Mouse (Mus musculus) embryo, embryonic 10.5 days (tissue): Measurements from ENCODE around the gene Adgrl2.
A peak's percentile ranks its signal among the peaks of the same experiment; 100 is the strongest.

Experiments used
- DNase-seq: peaks from one replicate; pipeline ENCODE4 v3.0.0-alpha.2; 2015; ENCODE audit warnings: low spot score

Gene Adgrl2

DNA sequence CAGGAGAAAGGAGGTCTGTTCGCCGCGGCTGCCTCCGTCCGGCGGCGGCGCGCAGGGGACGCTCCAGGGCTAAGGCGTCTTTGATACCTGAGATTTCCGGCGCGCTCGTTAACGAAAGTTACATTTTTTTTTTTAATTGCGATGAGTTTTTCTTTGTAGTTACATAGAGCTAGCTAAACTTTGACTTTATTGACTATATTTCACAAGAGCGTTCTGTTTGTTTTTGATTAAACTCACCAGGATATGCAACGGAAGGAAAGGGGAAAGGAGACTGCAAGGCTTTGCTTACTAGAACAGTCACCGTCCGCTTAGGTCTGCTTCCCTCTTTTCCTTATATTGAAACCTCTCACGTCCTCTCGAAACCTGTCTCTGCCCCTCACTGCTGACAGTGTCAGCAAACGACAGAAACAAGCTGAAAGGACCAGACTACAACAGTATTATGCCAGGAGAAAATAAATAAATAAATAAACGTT lies at the start of gene Adgrl2:
TSS of gene Adgrl2 (minus strand) at position 25 of the 473 bp plus-strand sequence.
- DNase-seq = no peak

DNA sequence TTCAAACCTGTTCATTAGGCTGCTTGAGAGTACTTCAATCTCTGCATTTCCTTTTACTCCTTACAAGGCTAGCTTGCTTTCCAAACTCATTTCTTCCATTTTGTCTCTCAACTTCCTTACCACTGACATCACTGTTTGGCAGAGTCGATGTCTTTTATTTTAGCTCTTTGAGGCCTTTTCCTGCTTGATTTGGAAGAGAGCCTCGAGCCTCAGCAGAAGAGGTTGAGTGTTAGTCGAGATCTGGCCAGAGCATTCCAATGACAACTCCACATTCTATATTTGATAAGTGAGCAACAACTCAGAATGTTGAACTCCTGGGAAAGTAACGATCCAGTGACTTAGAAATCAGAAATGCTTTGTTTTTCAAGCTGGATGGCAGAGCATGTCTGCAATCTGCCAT lies 48.4 kb upstream of the Adgrl2 start:
- DNase-seq = no peak

DNA sequence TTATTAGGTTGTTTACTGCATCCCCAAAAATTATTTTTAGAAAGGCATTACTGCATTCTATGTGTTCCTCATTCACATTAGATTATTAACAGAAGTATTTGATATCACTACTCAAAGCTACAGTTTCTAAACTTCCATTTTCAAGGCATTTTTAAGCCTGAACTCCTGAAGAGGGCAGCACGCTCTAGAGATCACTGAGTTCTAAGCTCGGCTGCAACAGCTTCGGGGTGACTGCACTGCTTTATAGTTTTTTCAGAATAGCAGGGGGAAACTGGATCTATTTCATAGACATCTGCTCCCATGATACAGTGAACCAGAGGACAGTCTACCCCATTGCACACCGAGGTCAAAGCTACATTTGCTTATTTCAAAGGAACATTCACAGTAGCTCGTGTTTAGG lies 29.6 kb upstream of the Adgrl2 start:
- DNase-seq = peak; percentile 37

DNA sequence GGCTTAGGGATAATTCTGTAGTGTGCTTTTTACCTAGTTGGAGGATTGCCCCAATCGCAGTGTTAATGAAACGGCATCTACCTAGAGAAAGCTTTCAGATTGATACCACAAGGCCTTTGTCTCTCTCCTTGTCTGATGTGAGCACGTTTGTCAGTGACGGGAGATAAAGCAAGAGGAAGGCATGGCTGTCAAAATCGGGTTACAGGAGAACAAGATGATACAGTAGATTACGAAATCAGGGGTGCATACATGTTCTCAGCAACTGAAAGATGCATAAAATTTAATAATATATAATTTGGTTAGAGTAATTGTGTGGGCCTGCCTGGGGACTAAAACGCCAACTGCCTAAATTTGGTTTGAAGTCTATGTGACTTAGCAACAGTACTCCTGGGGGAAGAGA lies 19.0 kb upstream of the Adgrl2 start:
- no peak for DNase-seq

DNA sequence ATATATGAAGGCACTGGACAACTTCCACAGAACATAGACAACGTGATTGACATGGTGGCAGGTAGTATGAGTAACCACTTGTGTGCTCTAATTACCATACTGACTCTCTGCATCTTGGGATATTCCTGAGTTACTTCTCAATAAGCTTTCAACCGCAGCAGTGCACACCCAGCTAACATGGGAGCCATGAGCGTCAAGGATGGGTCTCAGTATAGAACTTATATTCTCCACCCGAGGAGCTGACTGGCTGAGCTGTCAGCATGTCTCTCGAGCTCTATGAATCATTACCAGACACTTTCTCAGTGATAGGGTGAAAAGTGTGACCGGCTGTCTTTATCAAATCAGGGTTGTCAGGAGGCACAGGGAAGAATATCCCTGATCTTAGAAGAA lies 18.3 kb upstream of the Adgrl2 start:
- no peak for DNase-seq

DNA sequence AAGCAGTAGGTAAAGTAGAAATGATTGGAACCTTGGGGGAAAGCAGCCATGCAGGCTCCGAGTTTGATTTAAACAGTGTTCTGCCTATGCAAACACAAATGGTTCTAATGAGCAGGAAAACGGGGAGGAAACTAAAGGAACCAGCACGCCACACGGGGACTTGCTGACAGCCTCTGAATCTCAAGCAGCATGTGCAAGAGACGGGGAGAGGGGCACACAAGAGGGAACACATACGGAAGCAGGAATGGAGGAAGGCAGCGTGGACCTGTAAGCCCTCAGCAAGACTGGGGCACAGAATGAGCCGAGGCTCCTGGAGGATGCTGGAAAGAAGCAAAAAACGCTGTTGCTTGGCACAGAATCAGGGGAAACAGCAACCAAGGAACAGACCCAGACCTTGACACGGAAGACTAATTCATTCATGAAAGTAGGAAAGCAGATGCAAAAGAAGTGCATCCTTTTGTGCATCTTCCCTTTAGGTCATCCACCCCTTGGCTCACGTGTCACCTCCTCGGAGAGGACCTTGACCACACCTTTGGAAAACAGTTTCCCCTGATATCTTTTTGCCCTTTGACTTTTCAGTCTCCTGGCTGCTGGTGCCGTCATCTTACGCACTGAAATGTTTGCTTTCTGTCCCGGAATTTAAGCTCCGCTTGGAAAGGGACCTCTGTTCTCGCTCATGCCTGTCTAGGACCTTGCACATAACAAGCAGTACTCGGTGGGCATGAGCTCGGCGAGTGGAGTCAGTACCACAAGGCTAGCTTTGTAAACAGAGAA lies 17.7 kb upstream of the Adgrl2 start:
- no peak for DNase-seq

DNA sequence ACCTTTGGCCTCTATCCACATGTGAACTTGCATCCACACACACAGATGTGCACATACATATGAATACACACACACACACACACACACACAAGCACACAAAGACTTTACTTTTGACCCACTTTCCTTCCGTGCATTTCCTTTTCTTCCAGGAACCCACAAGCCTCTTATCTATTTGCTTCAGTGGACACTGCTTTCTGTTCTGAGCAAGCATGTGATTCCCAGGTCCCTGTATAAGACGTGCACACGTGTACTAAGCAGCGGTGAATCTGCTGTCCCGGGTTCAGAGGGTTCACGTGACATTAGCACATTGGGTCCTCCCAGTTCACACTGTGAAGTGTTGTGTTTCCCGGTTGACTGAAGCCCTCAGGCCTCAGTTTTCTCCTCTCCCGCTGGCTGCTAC lies 11.0 kb upstream of the Adgrl2 start:
- peak; percentile 31 for DNase-seq

DNA sequence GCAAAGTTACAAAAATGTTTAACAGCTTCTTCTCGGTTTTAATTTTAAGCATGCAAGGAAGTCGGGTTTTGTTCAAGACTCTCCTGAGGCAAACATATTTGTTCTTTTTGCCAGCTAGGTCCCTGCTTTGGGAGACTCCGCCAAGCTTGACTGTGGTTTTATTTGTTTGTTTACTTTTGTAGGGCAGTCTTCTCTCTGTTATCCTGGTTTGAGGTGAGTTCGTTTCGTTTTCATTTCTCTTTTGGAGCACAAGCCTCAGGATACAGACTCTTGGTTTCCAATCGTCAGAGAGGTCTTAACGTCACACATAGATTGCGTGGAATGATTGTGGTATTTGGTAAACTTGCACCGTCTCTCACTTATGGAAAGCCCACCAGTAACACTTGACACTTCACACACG lies 8.3 kb upstream of the Adgrl2 start:
- no peak for DNase-seq

DNA sequence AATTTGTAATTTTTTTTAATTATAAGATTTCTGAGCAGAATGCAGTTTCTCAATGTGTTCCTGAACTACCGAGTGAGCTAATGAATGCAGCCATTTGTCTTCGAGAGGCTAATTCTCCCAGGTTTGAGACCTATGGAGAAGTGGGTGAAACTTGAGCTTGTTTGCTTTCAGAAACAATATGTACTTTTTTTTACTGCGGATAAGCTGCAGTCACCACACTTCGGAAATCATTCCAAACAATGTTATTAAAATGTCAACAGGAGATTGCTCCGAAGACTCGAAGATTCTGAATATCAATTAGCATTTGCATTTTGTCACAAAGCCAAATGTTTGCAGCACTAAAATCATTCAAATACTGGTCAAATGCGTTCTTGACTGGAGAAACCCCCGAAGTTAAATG lies 701 bp upstream of the Adgrl2 start:
- DNase-seq = peak; percentile 55

DNA sequence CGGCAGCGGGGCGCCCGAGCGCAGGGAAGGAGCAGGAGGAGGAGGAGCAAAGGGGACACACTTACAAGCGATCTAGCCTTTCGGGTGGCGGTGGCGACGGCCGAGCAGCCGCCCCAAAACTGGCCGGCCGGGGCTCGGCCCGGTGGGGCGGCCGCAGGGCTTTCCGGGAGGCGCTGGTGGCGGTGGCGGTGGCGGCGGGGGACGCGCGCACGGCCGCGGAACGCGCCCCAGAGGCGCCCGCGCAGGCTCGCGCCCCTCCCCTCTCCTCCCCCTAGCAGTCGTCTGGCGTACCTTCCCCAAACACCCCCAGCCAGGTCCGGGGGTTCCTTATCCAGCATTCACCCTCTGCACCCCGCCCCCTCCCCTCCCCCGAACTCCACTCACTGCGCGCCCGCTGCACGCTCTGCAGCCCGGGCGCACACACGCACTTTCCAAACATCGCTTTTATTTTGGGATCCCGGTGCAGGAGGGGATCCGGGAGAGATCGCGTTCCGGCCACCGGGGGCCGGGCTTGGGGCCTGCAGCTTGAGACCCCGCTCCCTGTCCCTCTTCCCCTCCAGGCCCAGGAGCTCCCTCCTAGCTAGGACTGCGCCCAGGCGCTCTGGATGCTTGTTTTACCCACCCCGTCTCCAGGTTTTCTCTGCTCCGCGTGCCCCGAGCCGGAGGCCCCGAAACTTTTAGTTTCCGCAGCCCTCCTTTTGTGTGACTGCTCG lies 381 bp downstream of the Adgrl2 start:
- peak; percentile 81 for DNase-seq

DNA sequence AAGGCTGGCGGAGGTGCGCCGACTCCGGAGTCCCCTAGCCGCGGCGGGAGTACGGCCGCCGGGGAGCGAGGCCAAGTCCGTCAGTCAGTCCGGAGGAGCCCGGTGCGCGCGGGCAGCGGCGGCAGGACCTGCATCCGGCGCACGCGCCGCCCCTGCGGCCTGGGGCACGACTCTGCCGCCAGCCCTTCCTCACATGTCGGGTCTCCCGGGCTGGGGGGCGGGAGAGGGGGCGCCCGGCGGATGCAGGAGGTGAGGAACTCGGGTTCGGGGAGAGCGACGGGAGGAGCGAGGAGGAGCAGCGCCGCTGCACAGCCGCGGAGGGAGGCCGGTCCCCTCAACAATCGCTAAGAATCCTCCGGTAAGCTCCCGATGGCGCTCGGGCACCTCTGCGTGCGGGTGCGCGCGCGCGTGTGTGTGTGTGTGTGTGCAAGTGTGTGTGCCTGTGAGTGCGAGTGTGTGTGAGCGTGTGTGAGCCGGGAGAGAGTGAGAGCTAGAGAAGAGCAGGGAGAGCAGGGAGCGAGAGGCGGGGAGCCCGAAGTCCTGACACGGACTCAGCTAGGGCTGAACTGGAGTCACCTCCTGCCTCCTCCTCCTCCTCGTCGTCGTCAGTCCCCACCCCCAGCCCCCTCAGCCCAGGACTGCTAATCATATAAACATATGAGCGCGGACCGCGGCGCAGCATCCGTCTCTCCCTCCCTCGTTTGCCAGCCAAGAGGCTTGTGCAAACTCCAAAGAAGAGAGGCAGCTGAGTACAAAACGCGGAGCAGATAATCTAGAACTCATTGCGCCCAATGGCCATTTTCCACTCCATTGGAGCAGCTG lies 1.1 kb downstream of the Adgrl2 start:
- peak; percentile 93 for DNase-seq

DNA sequence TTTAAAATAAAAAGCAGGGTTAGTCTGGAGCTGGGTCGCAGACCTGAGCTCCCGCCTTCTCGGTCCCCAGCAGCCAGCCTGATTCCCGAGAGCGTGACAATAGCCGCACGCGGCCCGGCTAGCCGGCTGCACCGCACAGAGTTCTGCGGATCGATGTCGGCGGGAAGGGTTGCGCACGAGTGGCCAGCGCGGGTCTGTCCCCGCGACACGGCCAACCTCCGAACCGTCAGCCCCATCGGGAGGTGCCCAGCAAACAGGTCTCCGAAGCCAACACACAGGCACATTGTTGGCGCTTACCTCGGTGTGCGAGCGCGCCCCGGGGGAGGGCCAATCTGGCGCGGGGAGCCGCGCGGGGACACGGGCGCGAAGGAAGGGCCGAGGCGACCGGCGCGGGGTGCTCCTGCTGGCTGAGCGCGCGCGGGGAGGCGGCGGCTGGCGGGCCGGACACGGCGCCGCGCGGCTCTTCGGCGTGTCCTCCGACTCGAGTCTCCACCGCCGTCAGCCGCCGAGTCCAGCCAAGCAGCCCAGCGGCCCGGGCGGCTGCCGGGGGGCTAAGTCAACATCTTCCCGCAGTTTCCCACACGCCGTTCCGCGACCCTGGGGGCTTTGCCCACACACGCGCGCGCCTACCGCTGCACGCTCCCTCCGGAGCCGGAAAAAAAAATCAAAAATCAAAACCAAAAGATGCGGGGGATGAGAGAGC lies 1.9 kb downstream of the Adgrl2 start:
- peak; percentile 36 for DNase-seq

DNA sequence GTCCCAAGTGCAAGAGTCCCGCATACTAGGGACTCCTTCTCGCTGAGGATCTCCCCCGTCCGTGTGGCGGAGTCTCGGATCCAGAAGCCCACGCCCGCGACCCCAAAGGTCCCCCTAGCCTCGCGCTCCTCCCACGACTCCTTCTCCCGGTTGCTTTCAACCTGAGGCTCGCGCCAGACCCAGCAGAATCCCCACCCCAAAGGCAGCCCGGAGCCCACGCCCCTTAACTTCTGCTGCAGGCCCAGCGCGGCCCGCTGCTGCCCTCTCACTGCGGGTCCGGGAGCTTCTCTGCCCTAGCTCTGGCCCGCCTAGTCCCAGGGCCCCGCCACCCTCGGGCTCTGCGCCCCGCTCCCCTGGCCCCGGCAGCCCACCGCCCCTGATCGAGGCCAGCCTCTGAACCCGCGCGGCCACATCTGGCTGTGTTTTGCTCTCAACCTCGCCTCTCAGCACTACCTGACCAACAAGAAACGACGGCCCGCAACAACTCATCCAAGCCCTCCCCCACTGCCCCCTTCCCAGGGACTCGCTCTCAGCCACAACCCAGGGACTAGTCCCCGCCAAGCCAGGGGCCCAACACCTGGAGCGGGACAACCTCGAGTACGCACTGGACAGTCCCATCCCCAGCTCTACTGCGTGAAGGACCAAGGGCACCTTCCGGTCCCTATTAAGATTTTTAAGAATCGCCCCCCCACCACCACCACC lies 2.6 kb downstream of the Adgrl2 start:
- peak; percentile 89 for DNase-seq

DNA sequence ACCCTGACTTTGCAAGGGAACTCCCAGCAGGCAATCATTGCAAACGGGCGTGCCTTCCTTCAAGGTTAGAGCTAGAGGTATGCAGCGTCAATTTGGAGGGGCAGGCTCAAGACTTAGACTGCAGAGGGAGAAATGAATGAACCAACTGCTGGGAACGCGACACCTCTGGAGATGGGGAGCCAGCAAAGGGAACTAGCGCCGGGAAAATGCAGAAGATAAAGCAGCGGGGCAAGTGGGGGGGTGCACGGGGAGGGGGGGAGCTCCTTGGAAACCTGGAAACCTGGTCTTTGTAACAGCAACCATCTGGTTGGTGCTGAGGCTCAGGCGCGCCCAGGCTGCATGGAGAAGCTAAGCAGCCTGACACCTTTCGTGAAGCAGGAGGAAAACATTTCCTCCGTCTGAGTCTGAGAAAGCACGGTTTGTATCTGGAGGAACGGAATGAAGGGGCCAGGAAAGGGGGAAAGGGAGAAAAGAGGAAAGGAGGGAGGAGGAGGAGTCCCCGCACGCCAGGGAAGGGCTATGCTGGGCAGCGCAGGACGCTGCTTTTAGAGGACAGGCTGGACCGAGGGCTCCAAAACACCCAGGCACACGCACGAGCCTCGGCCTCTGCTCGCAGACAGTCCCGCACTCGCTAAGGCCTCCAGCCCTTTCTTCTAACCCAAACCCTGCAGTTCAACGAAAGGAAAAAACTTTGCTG lies 3.3 kb downstream of the Adgrl2 start:
- peak; percentile 68 for DNase-seq

DNA sequence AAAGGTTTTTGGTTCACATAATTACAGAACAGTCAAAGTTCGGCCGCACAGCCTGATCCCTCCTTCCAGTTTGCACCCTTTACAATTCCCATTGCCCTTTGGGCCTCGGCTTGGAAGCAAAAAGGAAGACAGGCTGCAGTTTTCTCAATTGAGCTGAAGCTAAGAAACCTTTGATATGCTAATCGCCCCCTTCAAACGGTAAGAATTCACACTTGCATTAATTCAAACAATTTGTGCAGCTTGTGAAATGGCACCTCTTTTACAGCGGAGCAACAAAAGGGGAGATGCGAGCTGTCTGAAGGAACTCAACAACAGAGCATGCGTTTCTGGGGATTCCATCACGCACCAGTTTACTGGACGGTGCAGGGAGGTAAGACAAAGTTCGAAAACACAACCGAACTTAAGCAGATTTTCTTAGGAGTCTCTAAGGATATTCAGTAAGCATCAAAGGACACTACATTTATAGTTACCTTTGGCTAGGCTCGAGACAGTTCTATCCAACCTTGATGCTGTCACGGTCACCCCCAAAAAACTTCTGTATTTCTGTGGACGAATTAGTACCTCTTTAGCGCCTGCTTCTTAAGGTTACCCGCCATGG lies 4.0 kb downstream of the Adgrl2 start:
- DNase-seq = peak; percentile 81

DNA sequence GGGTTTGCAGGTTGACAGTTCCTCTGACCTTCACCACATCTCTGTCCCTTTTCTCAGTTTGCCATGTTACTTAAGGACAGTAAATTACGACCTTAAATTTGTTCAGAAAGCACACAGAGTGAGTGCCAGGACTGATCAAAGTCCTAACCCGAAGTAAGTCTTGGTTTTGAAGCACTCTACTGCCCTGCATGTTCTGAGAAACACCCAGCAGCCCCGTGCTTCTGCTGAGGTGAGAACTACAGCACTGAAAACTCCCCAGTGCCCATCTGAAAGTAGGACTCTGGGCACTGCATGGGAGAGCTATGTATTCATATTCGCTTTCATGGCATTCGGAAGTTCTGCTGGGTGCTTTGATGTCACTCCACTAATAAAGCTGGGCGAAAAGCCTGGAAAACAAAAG lies 6.0 kb downstream of the Adgrl2 start:
- DNase-seq = no peak

DNA sequence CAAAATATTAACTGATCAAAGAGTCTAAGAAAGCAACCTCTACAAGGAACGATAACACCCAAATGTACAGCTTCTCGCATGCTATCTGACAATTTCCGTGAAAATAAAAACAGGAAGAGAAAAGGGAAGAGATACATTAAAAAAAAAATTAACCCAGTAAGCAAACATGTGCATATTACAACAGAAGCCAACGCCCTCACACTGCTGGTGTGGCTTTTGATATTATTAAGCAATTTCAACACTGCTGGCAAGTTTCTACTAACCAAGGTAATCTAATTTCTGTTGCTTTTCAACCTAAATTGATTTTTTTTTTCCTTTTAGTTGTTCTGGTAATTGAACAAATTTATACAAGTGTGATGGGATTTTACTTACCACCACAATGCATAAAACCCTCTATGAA lies 8.0 kb downstream of the Adgrl2 start:
- DNase-seq = no peak

DNA sequence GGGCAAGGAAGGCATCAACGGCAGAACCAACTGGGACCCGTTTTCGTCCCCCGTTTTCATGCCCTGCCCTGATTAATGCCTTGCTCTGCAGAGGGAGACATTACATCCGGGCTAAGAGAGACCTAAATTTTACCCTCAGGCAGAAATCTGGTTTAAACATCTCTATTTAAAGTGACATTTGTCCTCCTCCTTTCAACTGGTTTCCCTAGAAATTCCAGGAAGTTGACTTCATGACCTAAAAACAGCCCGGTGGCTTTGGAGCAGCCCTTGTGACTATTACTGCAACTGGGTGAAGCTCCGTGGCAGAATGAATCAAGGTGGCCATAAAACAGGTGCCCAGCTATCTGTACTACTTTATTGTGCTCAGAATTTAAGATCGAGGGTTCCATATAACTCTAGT lies 8.6 kb downstream of the Adgrl2 start:
- peak; percentile 42 for DNase-seq

DNA sequence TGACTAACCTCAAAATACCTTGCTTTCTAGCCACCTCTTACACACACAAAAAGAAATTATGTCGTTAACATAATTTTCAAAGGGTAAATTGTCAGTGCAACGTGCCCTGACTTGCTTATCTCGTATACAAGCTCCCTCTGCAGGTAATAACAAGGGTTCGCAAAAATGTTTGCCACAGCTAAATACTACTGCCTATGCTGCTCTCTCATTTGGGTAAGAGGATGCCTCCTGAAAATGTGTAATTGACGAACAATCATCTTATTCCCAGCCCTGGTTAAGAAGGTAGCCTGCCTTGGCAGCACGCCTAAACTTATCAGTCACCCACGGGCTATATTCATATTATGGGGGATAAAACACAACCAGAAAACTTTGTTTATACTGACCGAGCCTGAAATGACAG lies 11.8 kb downstream of the Adgrl2 start:
- no peak for DNase-seq

DNA sequence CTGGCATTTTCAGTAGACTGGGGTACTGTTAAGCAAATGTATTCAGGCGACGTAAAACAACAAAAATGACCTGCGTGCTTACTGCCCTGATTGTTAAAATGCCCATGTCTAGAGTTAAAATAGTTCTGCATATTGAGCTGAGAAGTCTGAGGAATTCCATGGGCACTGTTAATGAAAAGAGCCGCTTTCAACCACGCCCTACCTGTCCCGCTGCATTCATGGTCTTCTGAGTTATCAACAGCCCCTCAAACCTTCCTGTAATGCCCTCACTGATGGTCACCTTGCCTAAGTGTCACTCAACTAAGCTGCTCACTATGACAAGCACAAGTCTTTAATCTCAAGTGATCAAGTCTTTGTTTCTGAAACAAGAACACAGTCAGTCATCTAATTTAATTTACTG lies 12.5 kb downstream of the Adgrl2 start:
- DNase-seq = no peak
